Mouse (Mus musculus): ENCODE measurements around the gene Lrfn1.

GRCm38 (mm10) chr7:28482854-28483253 lies 31.1 kb downstream of the Lrfn1 start:
- TF ChIP-seq CTCF (IDR thresholded peaks at IDR 0.05; ENCODE audit: borderline replicate concordance, extremely low read depth, insufficient read depth, insufficient read length) (no peak), POLR2A (IDR thresholded peaks at IDR 0.05; ENCODE audit: borderline replicate concordance, extremely low read depth, insufficient read depth, insufficient read length, poor library complexity, severe bottlenecking) (no peak)

Data from brain, embryonic 14.5 days (tissue).